Mouse (Mus musculus) embryonic facial prominence, embryonic 15.5 days (tissue): Measurements from ENCODE around the gene Tspan1. TPM values are rescaled to one million over a fixed set of nuclear protein-coding genes. Genes with fewer than 3 reads are reported as not detected.

Experiments
- ATAC-seq: fragments of 200-750 bp; cut with Nextera tagmentation; 2 replicates; pipeline ENCODE4 v1.8.0; 2017; ENCODE audit warnings: low read depth, moderate TSS enrichment; ENCODE audit not compliant: insufficient number of reproducible peaks, low FRiP score, low TSS enrichment
- H3K27ac ChIP-seq: fragments of 300-500 bp; sonication (generic); replicated peaks from 2 replicates; pipeline ENCODE4 v1.5.1; 2015; ENCODE audit warnings: mild to moderate bottlenecking, inconsistent platforms
- H3K27me3 ChIP-seq: fragments of 300-500 bp; sonication (generic); 2 replicates; pipeline ENCODE4 v1.6.1; 2015; ENCODE audit warnings: inconsistent platforms
- H3K36me3 ChIP-seq: fragments of 300-500 bp; sonication (generic); 2 replicates; pipeline ENCODE4 v1.6.1; 2015; ENCODE audit warnings: mild to moderate bottlenecking, inconsistent platforms
- H3K4me1 ChIP-seq: fragments of 300-500 bp; sonication (generic); 2 replicates; pipeline ENCODE4 v1.6.1; 2015; ENCODE audit warnings: inconsistent platforms
- H3K4me2 ChIP-seq: fragments of 300-500 bp; sonication (generic); replicated peaks from 2 replicates; pipeline ENCODE4 v1.6.1; 2015; ENCODE audit warnings: mild to moderate bottlenecking, inconsistent platforms
- H3K4me3 ChIP-seq: fragments of 300-500 bp; sonication (generic); replicated peaks from 2 replicates; pipeline ENCODE4 v1.5.1; 2015; ENCODE audit warnings: mild to moderate bottlenecking, inconsistent platforms
- H3K9ac ChIP-seq: fragments of 300-500 bp; sonication (generic); 2 replicates; pipeline ENCODE4 v1.6.1; 2015; ENCODE audit warnings: inconsistent platforms
- H3K9me3 ChIP-seq: fragments of 300-500 bp; sonication (generic); replicated peaks from 2 replicates; pipeline ENCODE4 v1.6.1; 2016; ENCODE audit warnings: inconsistent platforms
- WGBS: fragments of 180-500 bp; shearing (Covaris S2); methylation state at CpG from one replicate; pipeline ENCODE4 v1.1.7; 2015; 5-methylcytosine and 5-hydroxymethylcytosine counted together
- polyA plus RNA-seq: library from polyadenylated mRNA; unstranded; fragments of >200 nt; fragmentation: Nextera tagmentation; extraction: Ambion mirVana; gene quantifications from 2 replicates; pipeline ENCODE4 v1.2.1, GENCODE M21; 2015

Tspan1 gene
- polyA plus RNA-seq, 1 experiment from 2014 or later: 9.7 TPM

DNA sequence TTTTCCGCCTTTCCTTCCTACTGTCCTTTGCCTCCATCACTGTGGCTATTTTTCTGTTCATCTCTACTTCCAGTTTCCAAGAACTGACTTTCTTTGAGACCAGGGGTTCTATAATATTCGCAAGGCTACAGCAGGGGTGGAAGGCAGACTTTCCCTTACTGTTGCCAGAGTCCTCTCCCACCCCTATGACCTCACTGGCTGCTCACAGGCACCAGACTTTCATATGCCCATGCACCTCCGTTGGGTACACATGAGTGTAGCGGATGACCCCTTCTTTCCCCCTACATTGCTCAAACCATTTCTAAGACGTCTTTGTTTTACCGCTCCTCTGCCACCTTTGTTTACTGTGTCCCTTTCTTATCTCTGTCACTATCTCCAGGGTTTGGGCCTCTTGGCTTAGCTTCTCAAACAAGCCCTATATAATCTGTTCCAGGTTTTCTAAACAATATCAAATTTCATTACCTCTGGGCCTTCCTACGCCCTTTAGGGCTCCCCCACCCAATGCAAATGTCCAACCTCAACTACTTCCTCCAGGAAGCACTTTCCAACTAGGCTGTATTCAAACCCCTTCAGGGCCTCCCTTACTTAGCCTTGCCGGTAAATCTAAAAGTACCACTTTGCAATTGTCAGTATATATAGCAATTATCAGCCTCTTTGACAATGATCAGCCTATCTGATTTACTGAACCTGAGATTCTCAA, 1.5 kb downstream of the Tspan1 start:
- no peaks in the 10 kb centered on the region for H3K27me3 ChIP-seq
- H3K4me3 ChIP-seq: no peak overlapping the region
- ATAC-seq: no peak
- 0 out of 2 replicates have a peak, but pooled peaks cover 3% of the 10 kb centered on the region for H3K4me1 ChIP-seq
- no peaks in the 10 kb centered on the region for H3K9me3 ChIP-seq
- no peak overlapping the region for H3K27ac ChIP-seq
- no peak overlapping the region for H3K4me2 ChIP-seq
- peaks cover 5% of the 10 kb centered on the region; the same call in 1 of the 2 replicates for H3K36me3 ChIP-seq
- 38% methylated on average over 8 of the region's 8 CpGs for WGBS
- no peak overlapping the region for H3K9ac ChIP-seq

DNA sequence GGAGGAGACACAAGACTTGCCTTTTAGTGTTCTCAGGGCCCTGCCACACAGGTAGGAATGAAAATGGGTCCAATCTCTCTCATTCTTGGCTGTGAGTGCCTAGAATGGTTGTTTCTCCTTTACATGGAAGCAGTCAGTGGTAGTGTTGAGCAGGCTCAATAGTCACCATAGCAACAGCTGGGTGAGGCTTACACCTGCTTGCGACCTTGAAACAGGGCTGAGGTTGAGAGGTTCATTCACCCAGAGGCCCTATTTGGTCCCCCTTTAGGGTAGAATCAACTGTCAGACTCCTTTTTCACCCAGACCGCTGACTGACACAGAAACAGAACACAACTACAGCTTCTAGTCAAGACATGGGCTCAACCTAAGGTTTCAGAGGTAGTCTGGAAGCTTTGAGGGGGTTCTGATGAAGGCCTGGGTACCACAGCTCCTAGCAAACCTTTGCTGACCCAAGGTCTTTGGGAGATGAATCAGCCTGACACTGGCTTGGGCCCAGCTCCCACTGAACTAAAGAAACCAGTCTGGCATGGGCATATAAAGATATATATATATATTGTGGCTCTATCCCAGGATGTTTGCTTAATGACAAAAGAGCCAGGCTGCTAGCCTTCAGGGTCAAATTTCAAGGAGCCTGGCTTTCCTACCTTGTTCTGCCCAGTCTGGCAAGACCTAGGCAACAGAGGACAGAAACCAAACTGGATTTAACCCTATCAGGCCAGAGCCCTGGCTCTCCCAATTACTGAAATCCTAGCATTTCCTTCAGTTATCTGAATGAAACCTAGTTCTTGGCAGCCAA, 2.4 kb downstream of the Tspan1 start:
- Histone ChIP-seq H3K27me3 (no peaks in the 10 kb centered on the region), H3K4me1 (0 out of 2 replicates have a peak, but pooled peaks cover 3% of the 10 kb centered on the region), H3K9me3 (no peaks in the 10 kb centered on the region), H3K9ac (no peak overlapping the region), H3K4me2 (no peak overlapping the region), H3K27ac (no peak overlapping the region), H3K36me3 (peaks cover 14% of the 10 kb centered on the region; the same call in 1 of the 2 replicates), H3K4me3 (no peak overlapping the region)
- ATAC-seq: no peak
- 76% methylated on average over 2 of the region's 2 CpGs for WGBS

- no peaks in the 10 kb centered on the region for H3K27me3 ChIP-seq
- H3K36me3 ChIP-seq: peaks cover 41% of the 10 kb centered on the region
- no peak overlapping the region for H3K9ac ChIP-seq
- H3K9me3 ChIP-seq: no peaks in the 10 kb centered on the region
- WGBS: 78% methylated on average over 4 of the region's 4 CpGs
- H3K4me1 ChIP-seq: no peaks in the 10 kb centered on the region
- no peak overlapping the region for H3K27ac ChIP-seq
- H3K4me3 ChIP-seq: no peak overlapping the region
- H3K4me2 ChIP-seq: no peak overlapping the region
- no peak for ATAC-seq
These were observed 5.3 kb downstream of the Tspan1 start for GRCm38 (mm10) chr4:116162142-116162541.

DNA sequence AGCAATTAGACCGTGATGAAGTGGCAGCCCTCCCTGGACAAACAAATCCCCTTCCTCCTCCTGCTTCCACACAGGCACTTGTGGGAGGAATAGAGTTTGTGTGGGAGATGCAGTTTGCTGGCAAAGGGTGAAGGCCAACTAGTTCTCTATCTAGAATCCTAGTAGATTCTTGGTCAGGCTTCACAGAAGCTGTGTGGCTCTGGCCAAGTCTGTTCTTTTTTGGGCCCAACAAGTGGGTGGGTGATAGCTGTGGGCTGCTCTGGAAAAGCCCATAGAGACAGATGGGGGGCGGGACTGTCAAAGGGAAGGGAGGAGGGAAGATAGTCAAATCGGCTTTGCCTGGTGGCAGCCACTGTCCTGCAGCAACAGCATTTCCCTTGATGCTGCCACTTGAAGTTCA, 6.6 kb downstream of the Tspan1 start:
- Histone ChIP-seq H3K4me3 (no peak overlapping the region), H3K4me1 (no peaks in the 10 kb centered on the region), H3K4me2 (no peak overlapping the region), H3K27ac (no peak overlapping the region), H3K27me3 (no peaks in the 10 kb centered on the region), H3K9ac (no peak overlapping the region), H3K36me3 (peaks cover 55% of the 10 kb centered on the region), H3K9me3 (no peaks in the 10 kb centered on the region)
- ATAC-seq: no peak
- 78% methylated on average over 3 of the region's 3 CpGs for WGBS

DNA sequence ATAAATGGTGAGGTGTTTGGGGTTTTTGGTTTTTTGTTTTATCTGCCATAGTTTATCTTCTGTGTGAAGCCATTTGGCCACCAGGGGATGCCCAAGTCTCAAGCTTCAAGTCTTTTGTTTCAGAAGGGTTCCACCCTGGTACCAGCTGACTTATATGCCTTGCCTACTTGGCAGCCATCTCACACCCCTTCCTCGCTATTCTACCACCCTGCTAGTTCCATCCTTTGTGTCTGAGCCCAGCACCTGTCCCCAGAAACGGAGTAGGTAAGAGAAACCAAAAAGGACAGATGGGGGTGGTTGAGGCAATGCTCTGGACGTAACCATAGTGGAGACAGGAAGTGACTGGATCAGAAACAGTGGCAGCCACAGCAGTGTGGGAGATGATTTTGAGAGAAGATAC, 7.5 kb downstream of the Tspan1 start:
- Histone ChIP-seq H3K4me2 (no peak overlapping the region), H3K36me3 (peaks cover 63% of the 10 kb centered on the region), H3K9me3 (no peaks in the 10 kb centered on the region), H3K4me1 (no peaks in the 10 kb centered on the region), H3K4me3 (no peak overlapping the region), H3K27ac (no peak overlapping the region), H3K9ac (no peak overlapping the region), H3K27me3 (no peaks in the 10 kb centered on the region)
- ATAC-seq: no peak
- 73% methylated on average over 3 of the region's 3 CpGs for WGBS

DNA sequence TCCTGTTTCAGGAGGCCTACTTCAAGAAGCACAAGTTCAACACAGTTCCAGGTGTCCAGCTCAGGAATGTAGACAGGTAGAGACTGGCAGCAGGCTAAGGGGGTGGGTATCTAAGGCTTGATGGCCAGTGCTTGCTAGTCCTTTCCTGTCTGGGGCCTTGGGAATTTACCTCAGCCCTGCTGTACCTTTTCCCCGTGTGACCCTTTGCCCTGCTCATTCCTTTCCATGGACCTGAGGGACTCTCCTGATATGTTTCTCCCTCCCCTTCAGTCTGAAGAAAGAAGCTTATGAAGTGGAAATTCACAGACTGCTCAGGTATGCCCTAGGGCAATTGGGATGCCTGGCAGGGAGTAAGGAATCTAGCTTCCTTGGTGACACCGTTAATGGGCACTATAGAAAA, 9.5 kb downstream of the Tspan1 start:
- Histone ChIP-seq H3K36me3 (peaks cover 84% of the 10 kb centered on the region), H3K4me2 (no peak overlapping the region), H3K9ac (no peak overlapping the region), H3K27ac (no peak overlapping the region), H3K4me3 (no peak overlapping the region), H3K9me3 (no peaks in the 10 kb centered on the region), H3K27me3 (no peaks in the 10 kb centered on the region), H3K4me1 (no peaks in the 10 kb centered on the region; the same call in 1 of the 2 replicates)
- WGBS: 71% methylated on average over 2 of the region's 2 CpGs
- ATAC-seq: no peak

DNA sequence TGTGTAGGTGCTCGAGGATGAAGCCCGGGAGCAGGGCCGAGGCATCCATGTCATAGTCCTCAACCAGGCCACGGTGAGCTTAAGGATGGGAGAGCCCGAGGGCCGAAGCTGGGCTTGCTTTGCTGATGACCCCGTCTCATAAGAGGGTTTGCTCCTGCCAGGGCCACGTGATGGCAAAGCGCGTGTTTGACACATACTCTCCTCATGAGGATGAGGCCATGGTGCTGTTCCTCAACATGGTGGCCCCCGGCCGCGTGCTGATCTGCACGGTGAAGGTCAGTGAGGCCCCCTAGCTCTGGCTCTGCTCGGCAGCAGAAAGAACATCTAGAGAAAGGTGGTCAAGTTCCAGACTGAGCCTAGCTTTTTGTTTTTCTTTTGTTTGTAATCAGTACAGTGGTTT, 14.7 kb downstream of the Tspan1 start:
- Histone ChIP-seq H3K27ac (no peak overlapping the region), H3K4me2 (no peak overlapping the region), H3K27me3 (no peaks in the 10 kb centered on the region), H3K4me1 (peaks cover 17% of the 10 kb centered on the region), H3K9ac (no peak overlapping the region), H3K36me3 (peaks cover 58% of the 10 kb centered on the region), H3K4me3 (no peak overlapping the region), H3K9me3 (no peaks in the 10 kb centered on the region)
- ATAC-seq: no peak
- 95% methylated on average over 15 of the region's 15 CpGs for WGBS

DNA sequence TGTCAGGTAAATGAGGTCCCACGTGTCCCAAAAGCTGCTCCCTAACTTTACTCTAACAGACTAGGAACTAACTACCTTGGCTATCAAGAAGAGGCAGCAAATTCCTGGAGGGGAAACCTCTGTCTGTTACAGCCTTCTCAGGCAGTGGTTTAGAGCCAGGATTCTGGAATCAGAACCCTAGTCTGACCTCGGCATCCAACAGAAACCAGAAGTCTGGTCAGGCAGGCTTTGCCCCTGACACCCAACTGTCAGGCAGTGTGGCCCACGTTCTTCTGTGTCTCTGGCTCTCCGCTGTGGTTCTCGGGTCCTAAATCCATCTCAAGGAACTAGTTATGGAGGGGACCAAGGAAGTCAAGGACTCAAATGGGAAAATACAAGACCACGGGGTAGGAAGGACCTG, 16.2 kb downstream of the Tspan1 start, which contains the start of gene Lurap1:
Lurap1 (minus strand) TSS at position 101 of the 400 bp plus-strand sequence.
- ATAC-seq: no peak
- peak within 1 kb of the TSS; percentile 76 for H3K4me3 ChIP-seq
- 69% methylated on average over 6 of the region's 6 CpGs for WGBS

DNA sequence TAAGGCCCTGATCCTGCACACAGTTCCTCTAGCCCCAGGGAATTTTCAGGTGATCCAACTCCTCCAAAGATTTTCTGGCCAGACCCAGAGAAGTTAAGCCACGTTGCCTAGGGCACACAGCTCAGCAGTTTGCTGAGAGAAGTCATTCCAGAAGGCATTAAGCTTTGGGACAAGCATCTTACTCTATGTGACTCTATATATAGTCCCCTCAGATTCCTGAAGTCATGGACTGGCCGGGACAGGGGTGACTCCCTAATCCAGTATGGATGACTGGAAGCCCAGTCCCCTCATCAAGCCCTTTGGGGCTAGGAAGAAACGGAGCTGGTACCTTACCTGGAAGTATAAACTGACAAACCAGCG, 16.6 kb downstream of the Tspan1 start:
- H3K27ac ChIP-seq: peak overlapping the region; percentile 95
- peak overlapping the region; percentile 96 for H3K9ac ChIP-seq
- peaks cover 17% of the 10 kb centered on the region for H3K4me1 ChIP-seq
- H3K4me3 ChIP-seq: peak overlapping the region; percentile 76
- no peaks in the 10 kb centered on the region for H3K9me3 ChIP-seq
- peak overlapping the region; percentile 70 for H3K4me2 ChIP-seq
- peaks cover 41% of the 10 kb centered on the region for H3K36me3 ChIP-seq
- no peaks in the 10 kb centered on the region for H3K27me3 ChIP-seq
- 9% methylated on average over 4 of the region's 4 CpGs for WGBS
- no peak for ATAC-seq

More for the DNA sequence above, 16.2 kb downstream of the Tspan1 start, which contains the start of gene Lurap1:
- Histone ChIP-seq H3K9me3 (no peaks in the 10 kb centered on the region), H3K9ac (peak within 1 kb of the TSS; percentile 96), H3K27me3 (no peaks in the 10 kb centered on the region), H3K4me1 (peaks cover 17% of the 10 kb centered on the region), H3K36me3 (peaks cover 45% of the 10 kb centered on the region), H3K4me2 (peak within 1 kb of the TSS; percentile 70), H3K27ac (peak within 1 kb of the TSS; percentile 95)

DNA sequence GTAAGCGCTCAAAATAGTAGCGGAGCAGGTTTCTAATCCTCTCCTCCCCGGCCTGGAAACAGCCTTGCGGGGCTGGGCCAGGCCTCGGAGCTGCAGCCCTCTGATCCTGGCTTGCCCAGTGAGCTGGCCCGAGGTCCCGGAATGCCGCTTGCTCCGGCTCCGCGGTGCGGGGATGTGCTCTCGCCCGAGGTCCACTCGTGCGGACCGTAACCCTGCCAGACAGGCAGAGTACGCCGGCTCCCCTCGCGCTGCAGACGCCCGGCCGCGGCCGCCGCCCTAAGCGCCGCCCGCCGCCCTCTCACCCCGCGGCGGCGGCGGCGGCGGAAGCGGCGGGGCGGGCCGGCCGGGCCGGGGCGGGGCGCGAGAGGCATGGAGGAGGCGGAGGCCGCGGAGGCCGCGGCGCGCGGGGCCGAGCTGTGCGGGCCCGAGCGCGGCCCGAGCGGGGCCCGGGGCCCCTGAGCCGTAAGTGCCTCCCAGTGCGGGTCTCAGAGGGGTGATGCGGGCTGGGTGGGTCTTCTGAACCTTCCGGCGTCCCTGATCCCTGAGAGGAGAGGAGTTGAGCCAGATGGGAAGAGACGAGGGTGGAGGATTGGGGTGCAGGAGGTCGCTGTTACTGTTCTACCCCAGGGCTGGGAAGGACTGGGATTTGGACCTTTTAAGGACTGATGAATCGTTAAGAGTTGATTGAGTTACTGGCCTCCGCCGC, 17.1 kb downstream of the Tspan1 start:
- peak; percentile 90 for ATAC-seq

DNA sequence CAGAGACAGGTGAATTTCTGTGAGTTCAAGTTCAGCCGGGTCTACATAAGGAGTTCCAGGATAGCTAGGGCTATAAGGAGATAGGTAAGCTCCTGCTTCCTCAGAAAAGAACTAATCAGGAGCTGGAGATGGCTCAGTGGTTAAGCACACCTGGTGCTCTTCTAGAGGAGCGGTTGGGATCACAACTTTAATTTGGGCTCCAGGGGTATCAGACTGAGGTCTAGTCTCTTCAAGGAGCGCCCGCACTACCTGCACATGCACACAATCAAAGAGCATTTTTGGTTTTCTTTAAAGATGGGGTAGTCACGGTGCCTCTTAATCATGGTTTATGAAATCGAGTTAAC, 17.6 kb downstream of the Tspan1 start:
- H3K9ac ChIP-seq: peak overlapping the region; percentile 96
- whole genome bisulfite sequencing: 15% methylated on average over 6 of the region's 6 CpGs
- H3K27ac ChIP-seq: peak overlapping the region; percentile 95
- H3K36me3 ChIP-seq: peaks cover 30% of the 10 kb centered on the region
- peaks cover 21% of the 10 kb centered on the region for H3K4me1 ChIP-seq
- H3K4me2 ChIP-seq: peak overlapping the region; percentile 70
- no peak; the same call in 1 of the 2 replicates for ATAC-seq
- H3K4me3 ChIP-seq: peak overlapping the region; percentile 76
- H3K9me3 ChIP-seq: no peaks in the 10 kb centered on the region
- H3K27me3 ChIP-seq: no peaks in the 10 kb centered on the region

More for the DNA sequence above, 17.1 kb downstream of the Tspan1 start:
- under 1% methylated on average over 50 of the region's 73 CpGs for WGBS
- Histone ChIP-seq H3K27ac (peak overlapping the region; percentile 95), H3K36me3 (peaks cover 35% of the 10 kb centered on the region), H3K9me3 (no peaks in the 10 kb centered on the region), H3K4me2 (peak overlapping the region; percentile 70), H3K27me3 (no peaks in the 10 kb centered on the region), H3K9ac (peak overlapping the region; percentile 96), H3K4me3 (peak overlapping the region; percentile 76), H3K4me1 (peaks cover 17% of the 10 kb centered on the region)
